Mouse (Mus musculus) myocyte (in vitro differentiated cells): ENCODE measurements around the gene Arg2. TPM values are rescaled to one million over a fixed set of nuclear protein-coding genes. Genes with fewer than 3 reads are reported as not detected.

Source experiments
- H3K27me3 ChIP-seq: one replicate; pipeline ENCODE4 v1.6.1; 2011; ENCODE audit not compliant: control insufficient read depth, insufficient read depth, insufficient read length
- H3K36me3 ChIP-seq: one replicate; pipeline ENCODE4 v1.6.1; 2011; ENCODE audit not compliant: control insufficient read depth, insufficient read depth
- H3K4me2 ChIP-seq: one replicate; pipeline ENCODE4 v1.6.1; 2011; ENCODE audit warnings: low read depth, control low read depth
- H3K4me3 ChIP-seq: one replicate; pipeline ENCODE4 v1.5.1; 2011; ENCODE audit warnings: mild to moderate bottlenecking, control low read depth, moderate library complexity
- H3K79me2 ChIP-seq: one replicate; pipeline ENCODE4 v1.6.1; 2011; ENCODE audit not compliant: control insufficient read depth, insufficient read depth
- H3ac ChIP-seq: one replicate; pipeline ENCODE4 v1.6.1; 2011; ENCODE audit not compliant: control insufficient read depth, insufficient read length
- CEBPB ChIP-seq: IDR thresholded peaks from 2 replicates; pipeline ENCODE4 v1.6.1; 2011; ENCODE audit warnings: mild to moderate bottlenecking, moderate library complexity; ENCODE audit not compliant: poor library complexity, insufficient read depth, severe bottlenecking
- E2F4 ChIP-seq: IDR thresholded peaks from one replicate; pipeline ENCODE4 v1.6.1; 2011; ENCODE audit warnings: mild to moderate bottlenecking, control low read depth, moderate library complexity; ENCODE audit not compliant: insufficient read depth
- MAX ChIP-seq: IDR thresholded peaks from one replicate; pipeline ENCODE4 v1.6.1; 2011; ENCODE audit warnings: low read depth, mild to moderate bottlenecking, control low read depth
- MYOD1 ChIP-seq, 3 experiments: IDR thresholded peaks; one replicate each; pipeline ENCODE4 v1.6.1; 2011; ENCODE audit warnings: control low read depth in 2 of 3, low read depth in 2 of 3, mild to moderate bottlenecking in 2 of 3, moderate library complexity in 1 of 3; ENCODE audit not compliant: insufficient read length in 2 of 3, control insufficient read depth in 1 of 3
- MYOG ChIP-seq, 3 experiments: IDR thresholded peaks; one replicate each; pipeline ENCODE4 v1.6.1; 2011; ENCODE audit warnings: control low read depth in 2 of 3, low read depth in 2 of 3, mild to moderate bottlenecking in 2 of 3; ENCODE audit not compliant: insufficient read length in 2 of 3, control insufficient read depth in 1 of 3, insufficient read depth in 1 of 3
- POLR2A ChIP-seq: IDR thresholded peaks from one replicate; pipeline ENCODE4 v1.6.1; 2011; ENCODE audit warnings: low read depth, mild to moderate bottlenecking, control low read depth, moderate library complexity; ENCODE audit not compliant: insufficient read length
- POLR2AphosphoS2 ChIP-seq: IDR thresholded peaks from one replicate; pipeline ENCODE4 v1.6.1; 2011; ENCODE audit warnings: low read depth, control low read depth; ENCODE audit not compliant: insufficient read length
- REST ChIP-seq: IDR thresholded peaks from one replicate; pipeline ENCODE4 v1.6.1; 2011; ENCODE audit warnings: mild to moderate bottlenecking, control low read depth, moderate library complexity; ENCODE audit not compliant: insufficient read depth, insufficient read length
- SRF ChIP-seq: IDR thresholded peaks from one replicate; pipeline ENCODE4 v1.6.1; 2011; ENCODE audit warnings: low read depth; ENCODE audit not compliant: control insufficient read depth, insufficient read length
- TCF12 ChIP-seq: IDR thresholded peaks from one replicate; pipeline ENCODE4 v1.6.1; 2011; ENCODE audit warnings: mild to moderate bottlenecking, control low read depth; ENCODE audit not compliant: poor library complexity, insufficient read depth, severe bottlenecking
- TCF3 ChIP-seq: IDR thresholded peaks from one replicate; pipeline ENCODE4 v1.6.1; 2011; ENCODE audit warnings: low read depth, control low read depth; ENCODE audit not compliant: insufficient read length
- USF1 ChIP-seq: IDR thresholded peaks from one replicate; pipeline ENCODE4 v1.6.1; 2011; ENCODE audit warnings: low read depth, mild to moderate bottlenecking, control low read depth, moderate library complexity
- polyA plus RNA-seq: library from polyadenylated mRNA; unstranded; fragments of >200 nt; fragmentation: generic; extraction: Trizol; gene quantifications from one replicate; pipeline ENCODE4 v1.2.1, GENCODE M21; 2012; ENCODE audit warnings: missing spikeins

Arg2 gene
- polyA plus RNA-seq, 1 experiment, result 0.04 TPM

DNA sequence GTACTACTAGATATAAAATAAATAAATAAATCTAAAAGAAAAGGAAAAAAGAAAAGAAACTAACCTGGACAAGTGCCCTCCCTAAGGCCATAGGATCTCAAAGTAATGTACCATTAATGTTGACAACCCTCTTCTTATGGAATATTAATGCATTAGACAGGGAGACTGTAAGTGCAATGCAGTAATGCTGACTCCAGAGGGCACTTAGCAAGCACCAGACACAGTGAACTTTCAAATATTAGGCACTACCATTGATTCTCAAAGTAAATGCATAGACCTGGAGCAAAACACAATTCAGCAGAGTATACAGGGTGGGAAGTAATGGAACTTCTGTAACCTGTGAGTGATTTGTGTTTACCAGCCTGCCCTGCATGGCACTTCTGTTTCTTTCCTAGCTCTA is 38.6 kb downstream of the Arg2 start:
- no peak for TF ChIP-seq TCF3
- no peak for TF ChIP-seq TCF12
- no peak for TF ChIP-seq MYOD1 (IDR thresholded peaks at IDR 0.05; ENCODE audit: control insufficient read depth in 1 of 3, insufficient read length in 2 of 3, low read depth in 2 of 3)
- no peak for TF ChIP-seq SRF
- TF ChIP-seq CEBPB, result no peak
- TF ChIP-seq POLR2A, result no peak
- no peak for TF ChIP-seq MAX
- TF ChIP-seq REST, result no peak
- TF ChIP-seq USF1, result no peak
- no peak for TF ChIP-seq E2F4
- no peak for TF ChIP-seq MYOG (IDR thresholded peaks at IDR 0.05; ENCODE audit: control insufficient read depth in 1 of 3, insufficient read depth in 1 of 3, insufficient read length in 2 of 3, low read depth in 2 of 3)
- no peak for TF ChIP-seq POLR2AphosphoS2

GRCm38 (mm10) chr12:79170421-79170820 is 39.8 kb downstream of the Arg2 start:
- TF ChIP-seq USF1 (no peak), CEBPB (no peak)
- H3K79me2 ChIP-seq, result peaks cover 47% of the 10 kb centered on the region
- H3K4me3 ChIP-seq, result no peak overlapping the region
- H3ac ChIP-seq, result no peak overlapping the region
- H3K27me3 ChIP-seq, result no peaks in the 10 kb centered on the region
- H3K4me2 ChIP-seq, result peak overlapping the region; percentile 55
- peaks cover 6% of the 10 kb centered on the region for H3K36me3 ChIP-seq

More for the DNA sequence above, 38.6 kb downstream of the Arg2 start:
- no peak overlapping the region for H3K4me3 ChIP-seq
- peaks cover 47% of the 10 kb centered on the region for H3K79me2 ChIP-seq
- H3K36me3 ChIP-seq, result peaks cover 18% of the 10 kb centered on the region
- H3K27me3 ChIP-seq, result no peaks in the 10 kb centered on the region
- H3K4me2 ChIP-seq, result no peak overlapping the region
- H3ac ChIP-seq, result no peak overlapping the region

DNA sequence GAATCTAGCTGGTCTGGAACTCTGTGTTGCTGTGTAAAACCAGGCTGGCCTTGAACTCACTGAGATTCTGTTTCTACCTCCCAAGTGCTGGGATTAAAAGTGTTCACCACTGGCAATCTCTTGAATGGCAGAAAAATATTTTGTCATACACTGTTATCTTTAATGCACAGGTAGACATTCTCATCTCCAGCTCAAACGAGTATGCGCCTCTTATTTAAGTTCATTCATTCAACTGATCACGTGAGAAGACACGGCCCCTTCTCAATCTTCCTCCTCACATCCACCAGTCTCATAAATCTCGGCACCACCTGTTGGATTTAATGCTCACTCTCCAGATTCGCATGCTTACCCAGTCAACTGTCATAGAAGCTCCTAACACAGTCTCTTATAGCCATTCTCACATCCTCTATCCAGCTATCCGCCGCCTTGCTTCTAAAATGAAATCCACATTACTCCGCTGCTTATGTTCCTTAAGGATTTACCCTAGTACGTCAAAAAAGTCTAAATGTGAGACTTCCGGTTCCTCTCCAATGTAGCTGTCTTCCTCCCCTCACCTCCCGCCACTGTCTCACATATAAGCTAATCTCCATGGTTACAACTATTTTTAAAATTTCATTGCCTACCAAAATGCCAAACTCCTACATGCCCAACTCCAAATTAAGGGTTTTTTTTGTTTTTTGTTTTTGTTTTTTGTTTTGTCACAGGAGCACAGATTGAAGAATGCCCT is 40.9 kb downstream of the Arg2 start:
- TF ChIP-seq MYOD1 (IDR thresholded peaks at IDR 0.05; ENCODE audit: control insufficient read depth in 1 of 3, insufficient read length in 2 of 3, low read depth in 2 of 3), result no peak
- no peak for TF ChIP-seq TCF12
- TF ChIP-seq MYOG (IDR thresholded peaks at IDR 0.05; ENCODE audit: control insufficient read depth in 1 of 3, insufficient read depth in 1 of 3, insufficient read length in 2 of 3, low read depth in 2 of 3), result no peak
- no peak for TF ChIP-seq POLR2AphosphoS2
- no peak for TF ChIP-seq REST
- TF ChIP-seq TCF3, result no peak
- TF ChIP-seq E2F4, result no peak
- no peak for TF ChIP-seq USF1
- TF ChIP-seq MAX, result no peak
- TF ChIP-seq CEBPB, result no peak
- no peak for TF ChIP-seq POLR2A
- no peak for TF ChIP-seq SRF

DNA sequence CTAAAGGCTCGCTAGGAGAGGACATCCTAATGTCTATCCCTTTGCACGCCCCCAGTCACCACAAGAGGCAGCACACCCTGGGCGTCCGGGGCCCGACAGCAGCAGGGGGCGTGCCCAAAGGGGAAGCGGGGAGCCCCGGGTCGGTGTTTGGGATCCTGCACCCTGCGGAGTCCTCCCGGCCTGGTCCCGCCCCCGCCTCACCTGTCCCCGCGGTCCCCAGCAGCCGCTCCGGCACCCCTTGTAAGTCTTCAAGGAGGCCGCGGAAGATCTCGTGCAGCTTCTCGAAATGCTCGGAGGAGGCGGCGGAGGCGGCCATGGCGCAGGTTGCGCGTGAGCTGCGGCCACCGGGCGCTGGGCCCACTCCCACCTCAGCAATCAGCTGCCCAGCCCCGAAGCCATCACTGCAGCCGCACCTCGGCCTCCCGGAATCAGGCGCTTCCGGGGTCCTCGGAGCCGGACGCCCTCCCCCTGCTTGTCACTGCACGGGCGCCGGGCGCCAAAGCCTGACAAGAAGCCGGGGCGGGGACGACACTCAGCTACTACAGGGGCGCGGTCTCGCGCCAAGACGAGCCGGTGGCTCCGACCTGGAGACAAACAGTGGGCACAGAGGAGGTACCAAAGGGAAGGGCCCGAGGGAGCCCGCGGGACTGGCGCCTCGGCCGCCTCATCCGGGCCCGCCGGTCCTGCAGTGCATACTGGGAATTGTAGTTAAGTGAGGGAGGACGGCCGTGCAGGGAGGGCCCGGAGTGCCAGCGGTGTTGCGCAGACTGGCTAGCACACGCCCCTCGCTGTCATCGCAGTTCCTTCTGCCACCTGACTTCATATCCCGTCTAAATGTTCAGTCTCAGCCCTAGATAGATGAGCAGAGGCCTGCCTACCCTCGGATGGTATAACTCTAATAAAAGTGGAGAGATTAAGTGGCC is 41.7 kb downstream of the Arg2 start, which contains the start of gene Vti1b:
Gene Vti1b, minus strand, starts transcription at position 649 of the 923 bp plus-strand sequence.
- Histone ChIP-seq H3ac (peak within 1 kb of the TSS; percentile 61), H3K36me3 (peaks cover 8% of the 10 kb centered on the region), H3K4me2 (peak within 1 kb of the TSS; percentile 95), H3K79me2 (peaks cover 47% of the 10 kb centered on the region), H3K4me3 (peak within 1 kb of the TSS; percentile 50), H3K27me3 (no peaks in the 10 kb centered on the region)
- TF ChIP-seq USF1 (peak; percentile 47), CEBPB (no peak), TCF3 (no peak), SRF (no peak), MAX (peak; percentile 94), MYOD1 (IDR thresholded peaks at IDR 0.05; ENCODE audit: control insufficient read depth in 1 of 3, insufficient read length in 2 of 3, low read depth in 2 of 3) (peak in 1 of 3 experiments; percentile 45), REST (no peak), POLR2A (peak; percentile 79), MYOG (IDR thresholded peaks at IDR 0.05; ENCODE audit: control insufficient read depth in 1 of 3, insufficient read depth in 1 of 3, insufficient read length in 2 of 3, low read depth in 2 of 3) (peak in 1 of 3 experiments; percentile 22), TCF12 (no peak), POLR2AphosphoS2 (peak; percentile 94), E2F4 (no peak)

More for the DNA sequence above, 40.9 kb downstream of the Arg2 start:
- H3K36me3 ChIP-seq, result peaks cover 1% of the 10 kb centered on the region
- peak overlapping the region; percentile 61 for H3ac ChIP-seq
- peak overlapping the region; percentile 50 for H3K4me3 ChIP-seq
- no peaks in the 10 kb centered on the region for H3K27me3 ChIP-seq
- H3K79me2 ChIP-seq, result peaks cover 47% of the 10 kb centered on the region
- peak overlapping the region; percentile 95 for H3K4me2 ChIP-seq
